Mouse (Mus musculus) myocyte (in vitro differentiated cells): ENCODE results near the gene Heatr1.

ENCODE experiments used
- E2F4 ChIP-seq: IDR thresholded peaks from one replicate; pipeline ENCODE4 v1.6.1; 2011; ENCODE audit warnings: mild to moderate bottlenecking, control low read depth, moderate library complexity; ENCODE audit not compliant: insufficient read depth
- MAX ChIP-seq: IDR thresholded peaks from one replicate; pipeline ENCODE4 v1.6.1; 2011; ENCODE audit warnings: low read depth, mild to moderate bottlenecking, control low read depth
- MYOD1 ChIP-seq, 3 experiments: IDR thresholded peaks; one replicate each; pipeline ENCODE4 v1.6.1; 2011; ENCODE audit warnings: control low read depth in 2 of 3, low read depth in 2 of 3, mild to moderate bottlenecking in 2 of 3, moderate library complexity in 1 of 3; ENCODE audit not compliant: insufficient read length in 2 of 3, control insufficient read depth in 1 of 3
- MYOG ChIP-seq, 3 experiments: IDR thresholded peaks; one replicate each; pipeline ENCODE4 v1.6.1; 2011; ENCODE audit warnings: control low read depth in 2 of 3, low read depth in 2 of 3, mild to moderate bottlenecking in 2 of 3; ENCODE audit not compliant: insufficient read length in 2 of 3, control insufficient read depth in 1 of 3, insufficient read depth in 1 of 3
- POLR2A ChIP-seq: IDR thresholded peaks from one replicate; pipeline ENCODE4 v1.6.1; 2011; ENCODE audit warnings: low read depth, mild to moderate bottlenecking, control low read depth, moderate library complexity; ENCODE audit not compliant: insufficient read length
- SRF ChIP-seq: IDR thresholded peaks from one replicate; pipeline ENCODE4 v1.6.1; 2011; ENCODE audit warnings: low read depth; ENCODE audit not compliant: control insufficient read depth, insufficient read length
- TCF12 ChIP-seq: IDR thresholded peaks from one replicate; pipeline ENCODE4 v1.6.1; 2011; ENCODE audit warnings: mild to moderate bottlenecking, control low read depth; ENCODE audit not compliant: poor library complexity, insufficient read depth, severe bottlenecking
- USF1 ChIP-seq: IDR thresholded peaks from one replicate; pipeline ENCODE4 v1.6.1; 2011; ENCODE audit warnings: low read depth, mild to moderate bottlenecking, control low read depth, moderate library complexity

GRCm38 (mm10) chr13:12485640-12486039, 90.8 kb downstream of the Heatr1 start:
- TF ChIP-seq POLR2A (no peak), E2F4 (no peak), MYOD1 (IDR thresholded peaks at IDR 0.05; ENCODE audit: control insufficient read depth in 1 of 3, insufficient read length in 2 of 3, low read depth in 2 of 3) (no peak), MAX (no peak), TCF12 (no peak), SRF (no peak), MYOG (IDR thresholded peaks at IDR 0.05; ENCODE audit: control insufficient read depth in 1 of 3, insufficient read depth in 1 of 3, insufficient read length in 2 of 3, low read depth in 2 of 3) (no peak), USF1 (no peak)
